Mouse (Mus musculus) gastrocnemius, adult 8-10 months (tissue): ENCODE results near the gene Mymk. TPM values are rescaled to one million over a fixed set of nuclear protein-coding genes. Genes with fewer than 3 reads are reported as not detected.

Source experiments
- DNase-seq, 2 experiments: peaks; one replicate each; pipeline ENCODE4 v3.0.0; 2022; ENCODE audit warnings: low spot score in 2 of 2
- total RNA-seq, 4 experiments: library from RNA; stranded (reverse); gene quantifications; 2 replicates each; pipeline ENCODE4 v1.2.4; 2022

The Mymk gene
- total RNA-seq, 4 experiments from 2014 or later = 0.48 TPM; not detected in 3

DNA sequence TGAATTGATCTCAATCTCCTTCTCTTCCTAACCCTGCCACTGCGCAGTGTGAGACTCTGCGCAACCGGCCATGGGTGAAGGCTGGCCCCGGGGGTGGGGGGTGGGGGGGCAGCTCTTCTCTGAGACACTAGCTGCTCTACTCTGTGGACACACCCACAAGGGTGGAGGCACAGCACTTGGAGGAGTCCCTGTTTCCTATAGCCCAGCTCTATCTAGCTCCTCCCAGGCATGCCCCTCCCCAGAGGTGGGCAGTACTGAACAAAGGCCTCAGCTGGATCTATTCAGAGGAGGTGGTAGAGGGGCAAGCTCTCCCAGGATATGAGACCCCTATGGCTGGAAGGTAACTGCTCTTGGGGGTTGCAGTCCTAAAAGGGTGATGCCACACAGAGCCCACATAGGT is 35.0 kb downstream of the Mymk start:
- no peak for DNase-seq

GRCm38 (mm10) chr2:27036003-27036402 is 36.0 kb downstream of the Mymk start:
- DNase-seq = no peak

DNA sequence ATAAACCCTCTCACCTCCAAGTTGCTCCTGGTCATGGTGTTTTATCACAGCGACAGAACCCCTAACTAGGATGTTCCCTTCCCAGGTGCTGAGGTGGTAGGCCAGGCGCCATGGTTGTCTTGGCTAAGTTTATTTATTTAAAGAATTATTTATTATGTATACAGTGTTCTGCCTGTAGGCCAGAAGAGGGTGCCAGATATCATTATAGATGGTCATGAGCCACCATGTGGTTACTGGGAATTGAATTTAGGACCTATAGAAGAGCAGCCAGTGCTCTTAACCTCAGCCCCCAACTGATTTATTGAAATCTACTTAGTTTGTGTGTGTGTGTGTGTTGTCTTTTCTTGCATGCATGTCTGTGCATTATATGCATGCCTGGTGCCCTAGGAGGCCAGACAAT is 39.6 kb downstream of the Mymk start:
- no peak for DNase-seq

GRCm38 (mm10) chr2:27028437-27029015 is 43.5 kb downstream of the Mymk start:
- no peak for DNase-seq

GRCm38 (mm10) chr2:27027618-27028436 is 44.2 kb downstream of the Mymk start, which contains the start of gene Slc2a6:
Gene Slc2a6, minus strand, starts transcription at chr2:27027998.
- peak; percentile 57 to 76 for DNase-seq

DNA sequence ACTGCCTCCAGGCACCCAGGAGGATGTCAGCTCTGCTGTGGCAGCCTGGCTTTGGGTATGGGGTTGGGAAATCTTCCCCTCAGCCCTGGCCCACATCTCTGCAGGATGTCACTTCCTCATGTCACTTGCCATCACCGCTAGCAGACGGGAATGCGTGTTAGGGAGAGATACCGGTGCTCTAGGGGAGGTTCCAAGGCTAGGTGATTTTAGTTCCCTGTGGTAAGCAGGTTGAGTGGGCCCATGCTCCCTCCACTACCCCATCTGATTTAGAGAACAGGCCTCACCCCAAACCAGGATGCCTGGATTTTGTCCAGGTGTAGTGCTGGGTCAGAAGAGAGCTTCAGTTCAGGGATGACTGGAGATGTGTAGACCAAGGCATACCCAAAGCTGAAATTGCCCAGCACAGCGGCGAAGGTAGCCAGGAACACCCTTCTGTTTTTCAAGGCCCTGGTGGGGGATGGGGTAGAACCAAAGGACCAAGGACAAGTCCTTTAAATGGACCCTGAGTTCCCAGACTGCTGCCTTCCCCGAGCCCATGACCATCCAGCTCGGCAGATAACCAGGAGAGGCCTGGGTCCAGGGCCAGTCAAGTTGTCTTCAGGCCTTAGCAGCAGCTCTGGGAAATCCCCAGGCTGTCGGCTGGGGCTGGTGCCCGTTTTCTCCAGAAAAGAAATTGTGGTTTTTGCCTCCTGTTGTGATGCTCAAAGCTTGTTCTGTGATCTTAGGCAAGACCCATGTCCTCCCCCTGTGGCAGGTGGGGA is 44.9 kb downstream of the Mymk start:
- DNase-seq = no peak

DNA sequence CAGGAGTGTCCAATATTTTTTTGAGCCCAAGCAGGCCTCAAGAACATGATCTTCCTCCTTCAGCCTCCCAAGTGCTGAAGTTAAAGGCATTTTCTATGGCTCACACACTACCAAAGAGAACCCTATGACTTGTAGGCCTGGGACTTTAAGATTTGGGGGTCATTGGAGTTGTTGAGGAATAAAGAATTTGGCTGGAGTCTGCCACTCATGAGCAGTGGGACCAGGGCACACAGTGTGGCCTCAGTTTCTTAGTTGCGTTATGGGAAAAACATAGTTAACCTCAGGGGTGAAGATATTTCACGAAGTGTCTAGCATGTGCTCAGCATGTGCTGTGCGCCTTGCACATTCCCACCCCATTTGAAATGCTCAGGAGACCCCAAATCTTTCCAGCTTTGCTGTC is 45.6 kb downstream of the Mymk start:
- DNase-seq = no peak

- no peak for DNase-seq
These were observed 46.4 kb downstream of the Mymk start for GRCm38 (mm10) chr2:27025545-27025944.

DNA sequence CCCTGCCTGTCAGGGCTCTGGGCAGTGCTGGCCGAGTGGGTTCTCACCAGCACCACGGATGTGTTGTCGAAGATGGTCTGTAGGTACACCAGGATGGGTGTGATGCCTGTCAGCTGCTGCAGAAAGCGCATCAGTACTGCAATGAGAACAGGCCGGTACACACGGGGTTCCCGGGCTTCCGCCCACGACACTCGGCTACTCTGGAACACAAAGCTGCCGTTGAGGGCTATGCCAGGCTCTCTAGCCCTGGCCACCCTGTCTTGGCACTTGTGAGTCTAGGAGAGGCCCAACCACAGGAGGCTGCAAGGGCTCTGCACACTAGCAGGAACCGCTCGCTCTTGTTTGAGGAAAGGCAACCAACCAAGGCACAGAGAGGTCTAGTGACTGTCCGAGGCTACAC is 47.8 kb downstream of the Mymk start:
- no peak for DNase-seq

GRCm38 (mm10) chr2:27022612-27023011 is 49.4 kb downstream of the Mymk start:
- no peak for DNase-seq

- DNase-seq = no peak
These were observed 50.9 kb downstream of the Mymk start for GRCm38 (mm10) chr2:27021103-27021502.

DNA sequence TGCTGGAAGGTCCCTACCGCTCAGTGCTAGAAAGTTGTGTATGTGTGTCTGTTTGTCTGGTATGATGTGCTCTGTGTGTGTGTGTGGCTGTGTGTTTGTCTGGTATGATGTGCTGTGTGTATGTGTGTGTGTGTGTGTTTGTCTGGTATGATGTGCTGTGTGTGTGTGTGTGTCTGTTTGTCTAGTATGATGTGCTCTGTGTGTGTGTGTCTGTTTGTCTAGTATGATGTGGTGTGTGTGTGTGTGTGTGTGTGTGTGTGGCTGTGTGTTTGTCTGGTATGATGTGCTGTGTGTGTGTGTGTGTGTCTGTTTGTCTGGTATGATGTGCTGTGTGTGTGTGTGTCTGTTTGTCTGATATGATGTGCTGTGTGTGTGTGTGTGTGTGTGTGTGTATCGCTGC is 52.4 kb downstream of the Mymk start:
- DNase-seq = no peak

- DNase-seq = peak; percentile 21 to 58
These were observed 54.2 kb downstream of the Mymk start for GRCm38 (mm10) chr2:27017802-27018201.

Other genes with a start within 250 kb of the Mymk start
- gene Abo, start 207.2 kb downstream of the Mymk start, total RNA-seq = not detected
- 10 to 100 TPM in 3 of 4 experiments, 1 to 10 TPM in 1; 9.5 to 12.1 (median 11.6) TPM for gene Surf6, start 169.3 kb downstream of the Mymk start, total RNA-seq
- gene Med22, start 161.5 kb downstream of the Mymk start, total RNA-seq = 10 to 100 TPM; 13.9 to 18.2 (median 14.5) TPM
- 100 to 1,000 TPM; 250 to 326 (median 272) TPM for gene Rpl7a, start 161.4 kb downstream of the Mymk start, total RNA-seq
- gene Surf2, start 155.8 kb downstream of the Mymk start, total RNA-seq = 10 to 100 TPM in 3 of 4 experiments, 1 to 10 TPM in 1; 9.5 to 14.7 (median 13.0) TPM
- gene Surf1, start 155.6 kb downstream of the Mymk start, total RNA-seq = 10 to 100 TPM; 36.3 to 50.3 (median 43.0) TPM
- gene Surf4, start 138.3 kb downstream of the Mymk start, total RNA-seq = 10 to 100 TPM; 76.1 to 81.4 (median 79.4) TPM
- not detected for gene Stkld1, start 138.1 kb downstream of the Mymk start, total RNA-seq
- 10 to 100 TPM; 11.0 to 15.8 (median 14.4) TPM for gene Rexo4, start 107.8 kb downstream of the Mymk start, total RNA-seq
- gene Adamts13, start 98.8 kb downstream of the Mymk start, total RNA-seq = not detected
- 10 to 100 TPM; 38.2 to 45.6 (median 39.4) TPM for gene Cacfd1, start 62.3 kb downstream of the Mymk start, total RNA-seq
- under 1 TPM in 1 of 4 experiments, not detected in 3; 0.15 TPM for gene Slc2a6, start 44.2 kb downstream of the Mymk start, total RNA-seq
- gene Adamtsl2, start 7.2 kb upstream of the Mymk start, total RNA-seq = 1 to 10 TPM in 3 of 4 experiments, under 1 TPM in 1; 0.99 to 2.2 (median 1.5) TPM
- gene Fam163b, start 70.3 kb upstream of the Mymk start, total RNA-seq = under 1 TPM in 1 of 4 experiments, not detected in 3; 0.08 TPM
- not detected for gene Dbh, start 93.1 kb upstream of the Mymk start, total RNA-seq
- 1 to 10 TPM in 3 of 4 experiments, under 1 TPM in 1; 0.46 to 1.8 (median 1.5) TPM for gene Sardh, start 176.2 kb upstream of the Mymk start, total RNA-seq